Mouse (Mus musculus) liver, postnatal 0 days (tissue): Measurements from ENCODE around the gene Ccdc80.

Source experiments
- CTCF ChIP-seq: sonication (generic); IDR thresholded peaks from 2 replicates; pipeline ENCODE4 v1.5.1; 2016; ENCODE audit warnings: antibody characterized with exemption, low read depth
- EP300 ChIP-seq: IDR thresholded peaks from 2 replicates; pipeline ENCODE4 v1.6.1; 2016; ENCODE audit warnings: antibody characterized with exemption, low read depth, mild to moderate bottlenecking

DNA sequence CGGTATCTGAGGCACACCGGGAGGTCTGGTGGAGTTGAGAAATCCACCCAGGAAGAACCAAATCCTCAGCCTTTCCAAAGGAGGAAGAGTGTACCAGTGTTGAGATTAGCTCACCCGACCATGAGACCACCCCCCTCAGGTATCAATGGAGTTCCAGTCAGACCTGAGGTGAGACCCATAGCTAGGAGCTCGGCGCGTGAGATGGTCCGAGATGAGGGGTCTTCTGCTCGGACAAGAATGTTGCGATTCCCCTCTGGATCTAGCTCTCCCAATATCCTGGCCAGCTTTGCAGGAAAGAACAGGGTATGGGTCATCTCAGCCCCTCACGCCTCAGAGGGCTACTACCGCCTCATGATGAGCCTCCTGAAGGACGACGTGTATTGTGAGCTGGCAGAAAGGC lies 1.8 kb downstream of the Ccdc80 start:
- TF ChIP-seq CTCF = no peak
- TF ChIP-seq EP300 = no peak
